Comparison of ENCODE assay signal across 25 mouse cellular contexts in the genomic region with DNA sequence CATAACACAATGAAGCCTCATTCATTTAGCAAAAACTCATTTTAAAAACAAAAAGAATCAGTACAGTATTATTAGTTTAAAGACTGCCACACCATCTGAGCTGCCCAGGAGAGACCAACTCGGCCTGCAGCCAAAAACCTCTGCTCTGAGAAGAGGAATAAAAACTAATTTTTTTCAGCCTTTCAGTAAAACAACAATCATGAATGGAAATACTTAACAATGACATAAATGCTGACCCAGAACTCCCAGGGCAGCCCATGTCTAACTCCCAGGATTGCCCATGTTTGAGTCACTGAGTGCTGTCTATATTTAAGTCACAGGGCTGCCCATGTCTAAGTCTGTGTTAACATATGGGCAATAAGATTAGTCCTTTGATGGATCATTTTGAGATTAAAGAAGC.
DNase-seq lines count a peak whose midpoint lies in the region; ATAC-seq and TF ChIP-seq lines count a peak whose summit lies in the region.
"Had no signal": no experiment of that assay in that cellular context is flagged by ENCODE, and none has a peak within 500 bp of the region (broad histone marks: within the 10 kb centered on the region; RNA-seq: fewer than 3 reads in every experiment).

No protein-coding gene starts in this region.

- H3K27ac ChIP-seq in forebrain, postnatal 0 days (ENCODE audit: low read depth, low read length), result no peak overlapping the region

- DNase-seq in gastrocnemius, postnatal 10 days, result peak; percentile 33
- no peak for DNase-seq in gastrocnemius, postnatal 36 days
- DNase-seq in 3T3-L1 (ENCODE audit: low read depth, low spot score) (peak; percentile 73), NIH3T3 (ENCODE audit: low read depth) (peak; percentile 62), adipocyte (ENCODE audit: low spot score) (peak; percentile 43)
- no peak for DNase-seq in layer of hippocampus, postnatal 14 days (ENCODE audit: low spot score in 2 of 2)
- no peak for DNase-seq in forebrain, postnatal 0 days
- DNase-seq in natural killer cell, adult 2 months (ENCODE audit: low spot score in 2 of 2), result no peak
- DNase-seq: adrenal gland, adult 2 months; adrenal gland, adult 8-10 months; adrenal gland, postnatal 10 days; adrenal gland, postnatal 14 days; adrenal gland, postnatal 25 days; adrenal gland, postnatal 36 days; B cell, adult 2 months; cerebellum, adult 11 months; cerebellum, adult 11-12 months; cerebellum, adult 18-20 months; cerebellum, adult 2 months; cerebellum, adult 8-10 months had no signal

- no peaks in the 10 kb centered on the region for H3K4me1 ChIP-seq in forebrain, postnatal 0 days (ENCODE audit: insufficient read depth)

- H3K4me3 ChIP-seq in forebrain, postnatal 0 days (ENCODE audit: low read depth, low read length), result no peak overlapping the region

- no peak for TF ChIP-seq CTCF in forebrain, postnatal 0 days (IDR thresholded peaks at IDR 0.05; ENCODE audit: low read depth)

- no peak overlapping the region for H3K4me2 ChIP-seq in forebrain, postnatal 0 days (ENCODE audit: low read depth)

- H3K27me3 ChIP-seq in forebrain, postnatal 0 days (ENCODE audit: insufficient read depth, low read length), result no peaks in the 10 kb centered on the region
- H3K27me3 ChIP-seq: CH12.LX, Patski had no signal

- H3K9ac ChIP-seq in forebrain, postnatal 0 days, result no peak overlapping the region

- no peaks in the 10 kb centered on the region for H3K9me3 ChIP-seq in forebrain, postnatal 0 days (ENCODE audit: low read length)
- H3K9me3 ChIP-seq: G1E had no signal

- intact Hi-C loops in gastrocnemius, postnatal 36 days (cut with DNase I), result no loop called here

- no peaks in the 10 kb centered on the region for H3K36me3 ChIP-seq in forebrain, postnatal 0 days (ENCODE audit: insufficient read depth)

- ATAC-seq in forebrain, postnatal 0 days, result no peak
- ATAC-seq: activated CD4-positive, CD25-positive, alpha-beta regulatory T cell, adult 4 months; CD4-positive, CD25-positive, alpha-beta regulatory T cell, adult 4 months; Patski had no signal

- 58% methylated on average over 1 of the region's 1 CpGs for WGBS in forebrain, postnatal 0 days

Comparison
In these comparisons a context has a peak if more than half of its experiments do, and no peak if none do; other contexts are left out.
1. DNase-seq: peak in gastrocnemius, postnatal 10 days (single experiment), 3T3-L1 (single experiment), NIH3T3 (single experiment) and adipocyte (single experiment); none in gastrocnemius, postnatal 36 days (0 of 2), layer of hippocampus, postnatal 14 days (0 of 2), forebrain, postnatal 0 days (single experiment) and natural killer cell, adult 2 months (0 of 2).